Mouse (Mus musculus): Measurements from ENCODE around the gene Dpm2. TPM values are rescaled to one million over a fixed set of nuclear protein-coding genes. Genes with fewer than 3 reads are reported as not detected.

The Dpm2 gene
- polyA plus RNA-seq, 1 experiment from 2014 or later: 105 TPM

- Histone ChIP-seq H3K4me3 (ENCODE audit: low read length) (no peak within 1 kb of the TSS), H3K27me3 (ENCODE audit: control insufficient read depth, insufficient read depth, low read length) (no peaks in the 10 kb centered on the region), H3K9ac (ENCODE audit: low read depth, low read length) (no peak within 1 kb of the TSS), H3K36me3 (ENCODE audit: control insufficient read depth, insufficient read depth, low read length) (peaks cover 18% of the 10 kb centered on the region; the same call in 1 of the 2 replicates), H3K9me3 (ENCODE audit: control insufficient read depth, low read length) (no peaks in the 10 kb centered on the region), H3K27ac (ENCODE audit: low read depth, low read length) (no peak within 1 kb of the TSS), H3K4me1 (ENCODE audit: control insufficient read depth, insufficient read depth, low read length) (0 out of 2 replicates have a peak, but pooled peaks cover 3% of the 10 kb centered on the region), H3K4me2 (replicated peaks; ENCODE audit: low read depth, low read length) (no peak within 1 kb of the TSS)
- 91% methylated on average over 3 of the region's 3 CpGs for WGBS
- no peak for ATAC-seq (ENCODE audit: low FRiP score, low TSS enrichment)
These were observed 28.8 kb downstream of the Dpm2 start, which contains the start of gene St6galnac6 for GRCm38 (mm10) chr2:32599409-32599808. Gene St6galnac6, plus strand, starts transcription at chr2:32599709.

GRCm38 (mm10) chr2:32601417-32602065 is 30.9 kb downstream of the Dpm2 start:
- H3K4me3 ChIP-seq (ENCODE audit: low read length): no peak overlapping the region
- H3K9me3 ChIP-seq (ENCODE audit: control insufficient read depth, low read length): no peaks in the 10 kb centered on the region
- ATAC-seq (ENCODE audit: low FRiP score, low TSS enrichment): 0 out of 2 replicates have a peak, but pooled peaks have one; percentile 36
- no peaks in the 10 kb centered on the region for H3K27me3 ChIP-seq (ENCODE audit: control insufficient read depth, insufficient read depth, low read length)
- H3K9ac ChIP-seq (ENCODE audit: low read depth, low read length): no peak overlapping the region
- no peak overlapping the region for H3K4me2 ChIP-seq (replicated peaks; ENCODE audit: low read depth, low read length)
- WGBS: 56% methylated on average over 7 of the region's 8 CpGs
- 0 out of 2 replicates have a peak, but pooled peaks cover 3% of the 10 kb centered on the region for H3K4me1 ChIP-seq (ENCODE audit: control insufficient read depth, insufficient read depth, low read length)
- H3K36me3 ChIP-seq (ENCODE audit: control insufficient read depth, insufficient read depth, low read length): peaks cover 13% of the 10 kb centered on the region; the same call in 1 of the 2 replicates
- H3K27ac ChIP-seq (ENCODE audit: low read depth, low read length): no peak overlapping the region

- Histone ChIP-seq H3K9ac (ENCODE audit: low read depth, low read length) (0 out of 2 replicates have a peak overlapping the region, but pooled peaks have one; percentile 24), H3K9me3 (ENCODE audit: control insufficient read depth, low read length) (no peaks in the 10 kb centered on the region), H3K4me2 (replicated peaks; ENCODE audit: low read depth, low read length) (peak overlapping the region; percentile 49), H3K4me1 (ENCODE audit: control insufficient read depth, insufficient read depth, low read length) (peaks cover 4% of the 10 kb centered on the region; the same call in 1 of the 2 replicates), H3K36me3 (ENCODE audit: control insufficient read depth, insufficient read depth, low read length) (peaks cover 3% of the 10 kb centered on the region; the same call in 1 of the 2 replicates), H3K4me3 (ENCODE audit: low read length) (peak overlapping the region; percentile 36), H3K27me3 (ENCODE audit: control insufficient read depth, insufficient read depth, low read length) (no peaks in the 10 kb centered on the region), H3K27ac (ENCODE audit: low read depth, low read length) (peak overlapping the region; percentile 63; the same call in 1 of the 2 replicates)
- peak; percentile 68 for ATAC-seq (ENCODE audit: low FRiP score, low TSS enrichment)
- 1% methylated on average over 11 of the region's 11 CpGs for WGBS
These were observed 32.0 kb downstream of the Dpm2 start for GRCm38 (mm10) chr2:32602600-32603054.

GRCm38 (mm10) chr2:32604631-32605030 is 34.0 kb downstream of the Dpm2 start:
- Histone ChIP-seq H3K9ac (ENCODE audit: low read depth, low read length) (no peak overlapping the region), H3K27ac (ENCODE audit: low read depth, low read length) (no peak overlapping the region), H3K4me2 (replicated peaks; ENCODE audit: low read depth, low read length) (no peak overlapping the region), H3K4me1 (ENCODE audit: control insufficient read depth, insufficient read depth, low read length) (peaks cover 21% of the 10 kb centered on the region), H3K4me3 (ENCODE audit: low read length) (no peak overlapping the region), H3K9me3 (ENCODE audit: control insufficient read depth, low read length) (no peaks in the 10 kb centered on the region), H3K27me3 (ENCODE audit: control insufficient read depth, insufficient read depth, low read length) (no peaks in the 10 kb centered on the region), H3K36me3 (ENCODE audit: control insufficient read depth, insufficient read depth, low read length) (no peaks in the 10 kb centered on the region)
- no peak for ATAC-seq (ENCODE audit: low FRiP score, low TSS enrichment)
- 50% methylated on average over 10 of the region's 10 CpGs for WGBS

- Histone ChIP-seq H3K27ac (ENCODE audit: low read depth, low read length) (peak overlapping the region; percentile 48; the same call in 1 of the 2 replicates), H3K27me3 (ENCODE audit: control insufficient read depth, insufficient read depth, low read length) (no peaks in the 10 kb centered on the region), H3K4me1 (ENCODE audit: control insufficient read depth, insufficient read depth, low read length) (peaks cover 25% of the 10 kb centered on the region), H3K4me2 (replicated peaks; ENCODE audit: low read depth, low read length) (peak overlapping the region; percentile 77), H3K4me3 (ENCODE audit: low read length) (peak overlapping the region; percentile 61), H3K9ac (ENCODE audit: low read depth, low read length) (peak overlapping the region; percentile 74), H3K9me3 (ENCODE audit: control insufficient read depth, low read length) (no peaks in the 10 kb centered on the region), H3K36me3 (ENCODE audit: control insufficient read depth, insufficient read depth, low read length) (no peaks in the 10 kb centered on the region)
- WGBS: 13% methylated on average over 48 of the region's 55 CpGs
- ATAC-seq (ENCODE audit: low FRiP score, low TSS enrichment): peak; percentile 78
These were observed 35.8 kb downstream of the Dpm2 start for GRCm38 (mm10) chr2:32606161-32607142.

GRCm38 (mm10) chr2:32607262-32607947 is 36.7 kb downstream of the Dpm2 start:
- Histone ChIP-seq H3K27me3 (ENCODE audit: control insufficient read depth, insufficient read depth, low read length) (no peaks in the 10 kb centered on the region), H3K9ac (ENCODE audit: low read depth, low read length) (peak overlapping the region; percentile 74), H3K4me2 (replicated peaks; ENCODE audit: low read depth, low read length) (peak overlapping the region; percentile 77), H3K4me3 (ENCODE audit: low read length) (peak overlapping the region; percentile 61), H3K27ac (ENCODE audit: low read depth, low read length) (peak overlapping the region; percentile 48; the same call in 1 of the 2 replicates), H3K36me3 (ENCODE audit: control insufficient read depth, insufficient read depth, low read length) (peaks cover 2% of the 10 kb centered on the region; the same call in 1 of the 2 replicates), H3K4me1 (ENCODE audit: control insufficient read depth, insufficient read depth, low read length) (peaks cover 24% of the 10 kb centered on the region), H3K9me3 (ENCODE audit: control insufficient read depth, low read length) (no peaks in the 10 kb centered on the region; the same call in 1 of the 2 replicates)
- peak; percentile 18 for ATAC-seq (ENCODE audit: low FRiP score, low TSS enrichment)
- WGBS: 3% methylated on average over 32 of the region's 34 CpGs

GRCm38 (mm10) chr2:32608141-32608777 is 37.6 kb downstream of the Dpm2 start:
- Histone ChIP-seq H3K27ac (ENCODE audit: low read depth, low read length) (peak overlapping the region; percentile 77; the same call in 1 of the 2 replicates), H3K4me3 (ENCODE audit: low read length) (peak overlapping the region; percentile 61), H3K36me3 (ENCODE audit: control insufficient read depth, insufficient read depth, low read length) (peaks cover 3% of the 10 kb centered on the region; the same call in 1 of the 2 replicates), H3K9me3 (ENCODE audit: control insufficient read depth, low read length) (no peaks in the 10 kb centered on the region; the same call in 1 of the 2 replicates), H3K27me3 (ENCODE audit: control insufficient read depth, insufficient read depth, low read length) (no peaks in the 10 kb centered on the region), H3K9ac (ENCODE audit: low read depth, low read length) (peak overlapping the region; percentile 51), H3K4me1 (ENCODE audit: control insufficient read depth, insufficient read depth, low read length) (peaks cover 24% of the 10 kb centered on the region), H3K4me2 (replicated peaks; ENCODE audit: low read depth, low read length) (peak overlapping the region; percentile 77)
- 2% methylated on average over 25 of the region's 25 CpGs for WGBS
- ATAC-seq (ENCODE audit: low FRiP score, low TSS enrichment): peak; percentile 63

Measured in kidney, embryonic 14.5 days (tissue).